Mouse (Mus musculus): ENCODE results near the gene Cryl1. TPM values are rescaled to one million over a fixed set of nuclear protein-coding genes. Genes with fewer than 3 reads are reported as not detected.

Cryl1 gene
- polyA plus RNA-seq, 1 experiment from 2014 or later: 8.4 TPM

- H3K36me3 ChIP-seq (ENCODE audit: control insufficient read depth, insufficient read depth): no peaks in the 10 kb centered on the region
- no peak overlapping the region for H3K9ac ChIP-seq (replicated peaks; ENCODE audit: low read depth, low read length)
- H3K4me3 ChIP-seq (replicated peaks; ENCODE audit: low read length): no peak overlapping the region
- H3K27me3 ChIP-seq (replicated peaks; ENCODE audit: control insufficient read depth, insufficient read depth, low read length): no peaks in the 10 kb centered on the region
- H3K27ac ChIP-seq (ENCODE audit: low read length): no peak overlapping the region
- H3K4me1 ChIP-seq (replicated peaks; ENCODE audit: control insufficient read depth, insufficient read depth, low read length): no peaks in the 10 kb centered on the region
- no peak for ATAC-seq
- 91% methylated on average over 5 of the region's 5 CpGs for WGBS
- H3K4me2 ChIP-seq (ENCODE audit: low read length): no peak overlapping the region
- no peaks in the 10 kb centered on the region for H3K9me3 ChIP-seq (ENCODE audit: control insufficient read depth, low read length)
Observed at GRCm38 (mm10) chr14:57242978-57243377, 155.4 kb downstream of the Cryl1 start.

DNA sequence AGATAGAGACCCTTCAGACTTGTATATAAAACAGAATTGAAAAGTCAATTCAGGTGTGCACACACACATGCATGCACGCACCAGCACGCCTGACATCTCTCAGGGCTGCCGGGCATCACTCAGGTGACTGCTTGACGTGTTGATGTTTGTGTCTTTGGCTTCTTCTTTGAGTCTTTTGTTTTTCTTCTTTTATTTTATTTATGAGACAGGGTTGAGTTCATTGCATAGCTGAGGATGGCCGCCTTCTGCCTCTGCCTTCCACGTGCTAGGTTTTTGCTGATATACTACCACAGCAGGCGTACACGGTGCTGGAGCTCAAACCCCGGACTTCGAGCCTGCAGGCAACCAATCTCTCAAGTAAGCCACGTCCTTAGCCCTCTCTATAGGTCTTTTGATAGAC, 163.1 kb downstream of the Cryl1 start:
- Histone ChIP-seq H3K9me3 (ENCODE audit: control insufficient read depth, low read length) (no peaks in the 10 kb centered on the region), H3K27ac (ENCODE audit: low read length) (no peak overlapping the region), H3K27me3 (replicated peaks; ENCODE audit: control insufficient read depth, insufficient read depth, low read length) (no peaks in the 10 kb centered on the region), H3K36me3 (ENCODE audit: control insufficient read depth, insufficient read depth) (no peaks in the 10 kb centered on the region), H3K9ac (replicated peaks; ENCODE audit: low read depth, low read length) (no peak overlapping the region), H3K4me2 (ENCODE audit: low read length) (no peak overlapping the region), H3K4me3 (replicated peaks; ENCODE audit: low read length) (no peak overlapping the region), H3K4me1 (replicated peaks; ENCODE audit: control insufficient read depth, insufficient read depth, low read length) (no peaks in the 10 kb centered on the region)
- no peak for ATAC-seq
- WGBS: 79% methylated on average over 11 of the region's 11 CpGs

DNA sequence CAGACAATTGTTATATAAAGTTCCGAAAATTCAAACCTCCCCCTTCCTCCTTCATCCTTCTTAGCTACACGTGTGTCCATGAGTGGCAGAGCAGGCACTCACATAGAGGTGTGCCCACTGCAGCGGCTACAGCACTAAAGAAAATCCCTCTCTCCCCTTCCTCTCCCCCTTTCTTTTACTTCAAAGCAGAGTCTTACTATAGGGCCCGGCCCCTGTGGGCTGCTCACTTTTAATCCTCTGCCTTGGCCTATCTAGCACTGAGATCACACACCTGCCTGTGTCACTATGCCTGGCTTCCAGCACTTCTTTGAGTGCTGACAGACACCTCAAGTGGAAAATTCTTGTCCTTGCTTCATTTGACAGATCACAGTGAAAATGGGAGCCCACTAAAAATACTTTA, 163.6 kb downstream of the Cryl1 start:
- no peak overlapping the region for H3K4me2 ChIP-seq (ENCODE audit: low read length)
- no peaks in the 10 kb centered on the region for H3K36me3 ChIP-seq (ENCODE audit: control insufficient read depth, insufficient read depth)
- H3K27me3 ChIP-seq (replicated peaks; ENCODE audit: control insufficient read depth, insufficient read depth, low read length): no peaks in the 10 kb centered on the region
- ATAC-seq: no peak
- WGBS: 3% methylated on average over 4 of the region's 4 CpGs
- H3K4me3 ChIP-seq (replicated peaks; ENCODE audit: low read length): no peak overlapping the region
- H3K4me1 ChIP-seq (replicated peaks; ENCODE audit: control insufficient read depth, insufficient read depth, low read length): no peaks in the 10 kb centered on the region
- no peaks in the 10 kb centered on the region for H3K9me3 ChIP-seq (ENCODE audit: control insufficient read depth, low read length)
- no peak overlapping the region for H3K9ac ChIP-seq (replicated peaks; ENCODE audit: low read depth, low read length)
- no peak overlapping the region for H3K27ac ChIP-seq (ENCODE audit: low read length)

DNA sequence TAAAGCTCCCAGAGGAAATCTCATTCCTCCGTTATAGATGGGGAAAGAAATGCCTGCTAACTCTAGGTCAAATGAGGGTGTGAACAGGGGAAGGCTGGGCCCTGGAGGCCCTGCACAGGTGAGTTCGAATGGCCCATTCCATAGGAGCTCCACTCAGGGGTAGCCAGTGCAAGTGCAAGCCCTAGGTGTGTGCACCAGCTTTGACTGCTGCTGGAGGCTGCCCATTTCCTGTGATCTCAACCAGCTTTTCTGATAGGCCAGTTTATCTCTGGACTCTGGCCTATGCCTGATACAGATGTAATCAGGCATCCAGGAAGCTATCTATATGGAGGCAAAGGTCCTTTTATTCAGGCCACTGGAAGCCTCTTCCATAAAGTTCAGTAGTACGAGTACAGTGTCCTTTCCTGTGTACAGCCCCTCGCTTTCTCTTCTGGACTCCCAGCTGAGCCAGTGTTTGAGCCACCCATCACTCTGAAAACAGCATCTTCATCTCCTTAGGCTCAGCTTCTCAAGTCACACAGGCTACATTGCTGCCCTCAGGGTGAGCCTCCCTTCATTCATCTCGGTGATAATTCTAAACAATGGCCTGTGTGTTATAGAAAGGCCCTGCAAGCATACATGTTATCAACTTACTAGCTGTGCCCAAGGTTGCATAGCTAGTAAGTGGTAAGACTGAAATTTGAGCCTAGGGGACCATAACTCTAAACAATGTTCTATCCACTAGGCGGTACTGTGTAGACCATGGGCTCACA, 167.9 kb downstream of the Cryl1 start:
- Histone ChIP-seq H3K4me3 (replicated peaks; ENCODE audit: low read length) (no peak overlapping the region), H3K4me2 (ENCODE audit: low read length) (no peak overlapping the region), H3K9me3 (ENCODE audit: control insufficient read depth, low read length) (no peaks in the 10 kb centered on the region), H3K9ac (replicated peaks; ENCODE audit: low read depth, low read length) (no peak overlapping the region), H3K27me3 (replicated peaks; ENCODE audit: control insufficient read depth, insufficient read depth, low read length) (no peaks in the 10 kb centered on the region), H3K4me1 (replicated peaks; ENCODE audit: control insufficient read depth, insufficient read depth, low read length) (no peaks in the 10 kb centered on the region), H3K36me3 (ENCODE audit: control insufficient read depth, insufficient read depth) (no peaks in the 10 kb centered on the region), H3K27ac (ENCODE audit: low read length) (no peak overlapping the region)
- WGBS: 81% methylated on average over 6 of the region's 6 CpGs
- ATAC-seq: no peak

Other genes with a start within 250 kb of the Cryl1 start
- 13.8 and 15.3 TPM in 2 replicates for gene Ift88, start 25.5 kb upstream of the Cryl1 start, polyA plus RNA-seq (2015; fragmentation: Nextera tagmentation; extraction: Ambion mirVana)
- 4.7 and 5.0 TPM in 2 replicates for gene Il17d, start 126.2 kb upstream of the Cryl1 start, polyA plus RNA-seq (2015; fragmentation: Nextera tagmentation; extraction: Ambion mirVana)
- gene Eef1akmt1, start 173.1 kb upstream of the Cryl1 start, polyA plus RNA-seq (2015; fragmentation: Nextera tagmentation; extraction: Ambion mirVana): 98.0 and 103 TPM in 2 replicates